Mouse (Mus musculus): ENCODE results near the gene Rapgef1. TPM values are rescaled to one million over a fixed set of nuclear protein-coding genes. Genes with fewer than 3 reads are reported as not detected.
"Not testable (repeated sequence)": the region's sequence is repeated elsewhere in the genome, so short reads cannot be mapped to it uniquely, and the experiment has no call there.

Rapgef1 gene
- polyA plus RNA-seq, 1 experiment from 2014 or later: 17.2 TPM

DNA sequence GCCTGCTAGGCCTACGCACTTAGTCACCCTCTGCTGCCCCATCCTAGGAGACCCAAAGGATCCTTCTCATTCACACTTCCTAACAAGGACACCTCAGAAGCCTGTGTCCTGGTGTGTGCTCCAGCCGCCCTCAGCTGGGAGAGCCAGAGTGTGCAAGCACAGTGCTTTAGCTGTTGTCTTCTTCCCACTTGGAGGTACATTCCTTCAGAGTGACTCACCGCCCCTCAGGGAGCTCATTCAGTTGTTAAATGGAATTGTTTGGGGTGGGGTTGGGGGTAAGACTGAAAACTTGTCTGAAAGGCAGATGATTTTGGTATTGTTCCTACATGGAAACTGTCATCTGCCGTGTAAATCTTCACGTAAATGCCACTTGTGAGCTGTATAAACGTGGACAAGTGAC, 72.0 kb downstream of the Rapgef1 start:
- no peak overlapping the region for H3K4me3 ChIP-seq
- no peaks in the 10 kb centered on the region for H3K9me3 ChIP-seq (replicated peaks)
- no peak for DNase-seq (ENCODE audit: low spot score)
- peaks cover 89% of the 10 kb centered on the region for H3K36me3 ChIP-seq
- WGBS: 87% methylated on average over 6 of the region's 6 CpGs
- no peaks in the 10 kb centered on the region for H3K27me3 ChIP-seq (ENCODE audit: low read depth, poor library complexity, severe bottlenecking)
- no peak overlapping the region for H3K27ac ChIP-seq
- no peaks in the 10 kb centered on the region for H3K4me1 ChIP-seq

DNA sequence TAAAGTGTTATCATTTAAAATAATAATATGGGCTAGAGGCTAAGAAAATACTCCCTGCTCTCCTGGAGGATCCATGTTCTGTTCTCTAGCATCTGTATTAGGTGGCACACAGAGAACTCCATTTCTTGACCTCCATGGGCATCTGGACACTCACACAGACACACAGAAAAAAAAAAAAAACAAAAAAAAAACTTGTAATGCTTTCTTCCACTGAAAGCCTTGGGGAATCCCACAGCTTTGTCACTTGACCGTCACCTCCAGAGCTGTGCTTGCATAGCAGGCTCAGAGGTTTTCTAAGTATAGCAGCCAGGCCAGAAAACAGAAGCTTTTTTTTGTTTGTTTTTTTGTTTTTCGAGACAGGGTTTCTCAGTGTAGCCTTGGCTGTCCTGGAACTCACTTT, 72.7 kb downstream of the Rapgef1 start:
- Histone ChIP-seq H3K4me3 (no peak overlapping the region), H3K9me3 (replicated peaks) (no peaks in the 10 kb centered on the region), H3K36me3 (peaks cover 88% of the 10 kb centered on the region), H3K27ac (no peak overlapping the region), H3K27me3 (ENCODE audit: low read depth, poor library complexity, severe bottlenecking) (no peaks in the 10 kb centered on the region), H3K4me1 (no peaks in the 10 kb centered on the region)
- no peak for DNase-seq (ENCODE audit: low spot score)
- 91% methylated on average over 2 of the region's 2 CpGs for WGBS

DNA sequence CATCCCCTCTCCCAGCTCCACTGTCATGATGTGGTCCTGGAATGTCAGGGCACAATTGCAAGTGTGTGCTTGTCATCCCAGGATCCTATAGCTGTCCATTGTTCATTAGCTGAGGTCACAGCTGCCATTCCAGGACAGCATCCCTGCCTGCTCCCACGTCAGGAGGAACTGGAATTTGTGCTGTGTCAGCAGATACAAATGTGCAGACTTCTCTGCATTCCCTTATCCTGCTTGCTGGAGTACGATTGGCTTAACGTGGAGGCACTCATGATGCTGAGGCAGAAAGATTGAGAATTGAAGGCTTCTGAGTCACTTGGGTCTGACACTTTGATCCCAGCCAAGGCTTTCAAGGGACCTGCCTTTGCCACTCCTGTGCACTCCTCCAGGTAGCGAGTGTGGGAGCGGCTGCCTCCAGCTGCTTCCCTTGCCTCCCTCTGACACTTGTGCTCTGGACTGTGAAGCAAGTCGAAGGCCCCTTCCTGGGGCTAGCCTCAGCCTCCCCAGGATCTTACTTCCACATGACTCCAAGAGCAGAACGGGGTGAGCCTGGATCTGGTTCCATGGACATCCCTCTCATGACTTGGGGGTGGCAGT, 76.8 kb downstream of the Rapgef1 start:
- Histone ChIP-seq H3K27me3 (ENCODE audit: low read depth, poor library complexity, severe bottlenecking) (no peaks in the 10 kb centered on the region), H3K27ac (no peak overlapping the region), H3K36me3 (peaks cover 90% of the 10 kb centered on the region), H3K4me3 (no peak overlapping the region), H3K4me1 (no peaks in the 10 kb centered on the region), H3K9me3 (replicated peaks) (no peaks in the 10 kb centered on the region)
- no peak for DNase-seq (ENCODE audit: low spot score)
- WGBS: 86% methylated on average over 7 of the region's 7 CpGs

DNA sequence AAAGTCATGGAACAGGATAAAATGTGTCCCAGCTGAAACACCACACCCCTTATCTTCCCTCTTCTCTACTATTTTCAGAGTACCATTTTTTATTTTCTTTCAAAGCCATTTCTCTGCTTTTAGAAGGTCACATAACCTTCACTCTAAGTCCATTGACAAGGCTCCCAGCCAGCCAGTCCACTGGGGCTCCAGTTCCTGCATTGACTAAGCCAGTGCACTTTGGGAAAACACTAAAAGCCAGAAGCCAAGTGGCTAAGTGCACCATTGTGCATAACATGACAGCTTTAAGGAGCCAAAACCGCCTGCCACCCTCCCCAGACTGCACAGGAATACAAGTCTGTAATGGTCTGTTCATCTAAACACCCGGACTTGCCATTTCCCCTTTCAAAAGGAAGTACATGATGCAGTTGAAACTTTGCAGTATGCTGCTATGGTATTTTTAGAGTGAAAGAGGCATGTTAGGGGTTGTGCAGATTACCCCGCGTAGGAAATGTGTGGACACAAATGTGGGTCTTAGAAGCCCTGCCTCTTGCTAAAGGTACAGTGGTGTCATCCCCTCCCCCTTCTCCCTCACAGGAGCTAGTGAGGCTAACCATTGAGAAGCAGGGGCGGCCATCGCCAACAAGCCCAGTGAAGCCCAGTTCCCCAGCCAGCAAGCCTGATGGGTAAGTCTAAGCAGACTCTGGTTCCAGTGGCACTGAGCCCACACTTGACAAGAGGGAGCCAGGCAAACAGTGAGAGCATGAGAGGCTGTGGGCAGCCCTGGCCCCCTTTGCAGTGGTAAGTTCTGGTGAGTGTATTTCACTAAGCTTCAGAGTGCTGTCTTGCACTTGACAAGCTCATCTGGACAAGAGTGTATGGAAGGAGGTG, 79.1 kb downstream of the Rapgef1 start:
- 95% methylated on average over 6 of the region's 6 CpGs for WGBS
- H3K36me3 ChIP-seq: peaks cover 90% of the 10 kb centered on the region
- DNase-seq (ENCODE audit: low spot score): no peak

DNA sequence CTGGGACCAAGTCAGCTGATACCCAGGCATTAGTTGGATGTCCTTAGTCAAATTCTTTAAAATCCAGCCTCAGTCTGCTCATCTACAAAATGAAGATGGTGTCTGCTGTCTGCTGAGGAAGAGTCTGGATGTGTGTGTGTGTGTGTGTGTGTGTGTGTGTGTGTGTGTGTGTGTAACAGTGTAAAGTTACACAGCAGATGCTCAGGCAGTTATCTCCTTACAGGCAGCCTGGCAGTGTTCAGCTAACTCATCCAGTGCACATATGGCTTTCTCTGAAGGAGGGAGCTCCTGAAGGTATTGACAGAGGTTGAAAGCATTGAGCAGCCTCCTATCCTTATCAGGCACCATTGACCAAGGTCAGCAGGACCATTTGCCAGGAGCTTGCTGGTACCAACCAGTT, 81.4 kb downstream of the Rapgef1 start:
- Histone ChIP-seq H3K4me1 (no peaks in the 10 kb centered on the region), H3K9me3 (replicated peaks) (no peaks in the 10 kb centered on the region), H3K27ac (no peak overlapping the region), H3K36me3 (peaks cover 96% of the 10 kb centered on the region), H3K4me3 (no peak overlapping the region), H3K27me3 (ENCODE audit: low read depth, poor library complexity, severe bottlenecking) (no peaks in the 10 kb centered on the region)
- DNase-seq (ENCODE audit: low spot score): no peak

More for the DNA sequence above, 79.1 kb downstream of the Rapgef1 start:
- Histone ChIP-seq H3K9me3 (replicated peaks) (no peaks in the 10 kb centered on the region), H3K4me1 (no peaks in the 10 kb centered on the region), H3K27me3 (ENCODE audit: low read depth, poor library complexity, severe bottlenecking) (no peaks in the 10 kb centered on the region), H3K4me3 (no peak overlapping the region), H3K27ac (no peak overlapping the region)

DNA sequence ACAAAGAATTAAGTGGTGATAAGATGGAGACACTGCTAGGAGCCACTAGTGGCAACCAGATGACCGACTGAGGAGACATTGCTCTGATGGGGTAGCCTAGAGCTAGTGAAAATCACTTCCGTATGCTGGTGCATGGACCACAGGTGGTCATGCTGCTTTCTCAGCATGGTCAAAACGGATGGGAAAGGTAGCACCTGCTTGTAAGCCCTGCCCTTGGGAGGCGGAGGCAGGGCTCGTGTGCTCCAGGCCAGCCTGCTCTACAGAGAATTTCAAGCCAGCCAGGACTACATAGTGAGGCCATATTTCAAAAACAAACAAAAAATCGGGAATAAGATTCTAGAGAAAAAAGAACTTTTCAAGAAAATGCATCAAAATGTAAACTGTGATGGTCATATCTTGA, 81.9 kb downstream of the Rapgef1 start:
- H3K4me3 ChIP-seq: no peak overlapping the region
- 86% methylated on average over 6 of the region's 6 CpGs for WGBS

DNA sequence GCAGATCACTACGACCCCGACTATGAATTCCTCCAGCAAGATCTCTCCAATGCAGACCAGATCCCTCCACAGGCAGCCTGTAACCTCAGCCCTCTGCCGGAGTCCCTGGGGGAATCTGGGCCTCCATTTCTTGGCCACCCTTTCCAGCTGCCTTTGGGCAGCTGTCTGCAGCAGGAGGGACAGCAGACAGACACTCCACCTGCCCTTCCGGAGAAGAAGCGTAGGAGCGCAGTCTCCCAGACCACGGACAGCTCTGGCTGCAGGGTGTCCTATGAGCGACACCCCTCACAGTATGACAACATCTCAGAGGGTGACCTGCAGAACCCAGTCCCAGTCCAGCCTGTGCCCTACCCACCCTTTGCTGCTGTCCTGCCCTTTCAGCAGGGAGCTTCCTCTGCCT, 82.7 kb downstream of the Rapgef1 start:
- 95% methylated on average over 8 of the region's 8 CpGs for WGBS

More for the DNA sequence above, 81.9 kb downstream of the Rapgef1 start:
- H3K27ac ChIP-seq: no peak overlapping the region
- no peaks in the 10 kb centered on the region for H3K9me3 ChIP-seq (replicated peaks)
- no peak for DNase-seq (ENCODE audit: low spot score)
- H3K36me3 ChIP-seq: peaks cover 96% of the 10 kb centered on the region
- no peaks in the 10 kb centered on the region for H3K27me3 ChIP-seq (ENCODE audit: low read depth, poor library complexity, severe bottlenecking)
- no peaks in the 10 kb centered on the region for H3K4me1 ChIP-seq

DNA sequence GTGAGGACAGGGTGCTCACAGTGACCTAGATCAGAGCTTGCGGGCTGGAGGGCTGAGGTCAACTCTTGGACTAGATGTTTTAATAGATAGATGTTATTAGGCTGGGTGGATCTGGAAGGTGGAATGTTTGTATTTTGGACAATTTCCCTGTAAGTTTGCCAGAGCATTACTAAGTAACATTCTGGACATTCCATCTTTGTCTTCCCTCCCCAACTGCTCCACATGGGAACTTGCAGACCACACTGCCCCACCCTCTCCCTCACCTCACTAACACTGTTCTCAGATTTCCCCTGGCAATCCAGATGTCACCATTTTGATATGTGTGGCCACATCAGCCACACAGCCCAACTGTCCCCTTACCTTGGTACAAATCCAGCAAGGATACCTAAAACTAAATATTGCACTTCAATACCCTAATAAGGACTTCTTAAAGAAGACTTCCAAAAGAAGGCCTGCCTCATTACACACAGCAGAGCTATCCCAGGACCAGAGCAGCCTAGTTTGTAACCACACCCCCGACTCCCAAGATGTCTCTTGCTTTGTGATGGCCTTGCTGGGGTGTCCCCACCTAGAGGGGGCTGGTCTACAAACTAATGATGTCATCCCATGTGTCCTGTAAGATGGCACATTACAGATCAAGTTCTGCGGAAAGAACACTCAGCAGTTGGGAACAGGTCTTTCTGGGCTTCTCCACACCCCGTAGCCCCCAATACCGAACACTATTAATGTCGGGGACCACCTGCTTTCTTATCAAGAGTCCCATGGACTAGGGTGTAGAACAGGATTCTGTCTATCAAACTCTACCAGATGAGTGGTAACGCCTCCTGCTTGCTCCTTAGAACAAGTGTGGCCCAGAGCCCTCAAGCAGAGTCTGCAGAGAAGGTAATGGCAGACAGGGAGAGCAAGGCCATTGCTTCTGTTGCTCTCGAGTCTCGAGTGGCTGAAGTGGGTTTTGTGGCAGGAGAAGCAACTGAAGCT, 83.9 kb downstream of the Rapgef1 start:
- no peaks in the 10 kb centered on the region for H3K4me1 ChIP-seq
- no peak overlapping the region for H3K4me3 ChIP-seq
- no peaks in the 10 kb centered on the region for H3K27me3 ChIP-seq (ENCODE audit: low read depth, poor library complexity, severe bottlenecking)
- peaks cover 100% of the 10 kb centered on the region for H3K36me3 ChIP-seq
- WGBS: 90% methylated on average over 9 of the region's 9 CpGs
- DNase-seq (ENCODE audit: low spot score): no peak
- H3K9me3 ChIP-seq (replicated peaks): no peaks in the 10 kb centered on the region
- no peak overlapping the region for H3K27ac ChIP-seq

More for the DNA sequence above, 82.7 kb downstream of the Rapgef1 start:
- H3K9me3 ChIP-seq (replicated peaks): no peaks in the 10 kb centered on the region
- no peaks in the 10 kb centered on the region for H3K27me3 ChIP-seq (ENCODE audit: low read depth, poor library complexity, severe bottlenecking)
- no peak overlapping the region for H3K27ac ChIP-seq
- no peaks in the 10 kb centered on the region for H3K4me1 ChIP-seq
- peaks cover 98% of the 10 kb centered on the region for H3K36me3 ChIP-seq
- DNase-seq (ENCODE audit: low spot score): no peak
- H3K4me3 ChIP-seq: no peak overlapping the region

DNA sequence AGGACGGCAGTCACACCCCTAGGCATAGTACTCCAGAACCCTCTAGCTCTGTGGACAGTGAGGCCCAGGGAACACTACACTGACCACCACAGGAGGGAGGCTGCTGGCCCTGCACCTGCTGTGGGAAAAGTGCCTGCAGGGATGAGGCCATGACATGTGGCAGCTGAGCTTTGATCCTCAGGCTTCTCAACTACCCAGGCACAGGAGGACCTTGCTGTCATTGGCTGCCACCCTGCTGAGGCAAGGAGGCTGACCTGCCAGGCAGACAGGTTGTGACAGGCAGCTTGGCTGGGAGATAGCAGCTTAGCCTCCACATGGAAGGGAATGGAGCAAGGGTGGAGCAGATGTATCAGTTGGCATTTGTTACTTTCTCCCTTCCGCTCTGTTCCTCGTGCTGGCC, 86.0 kb downstream of the Rapgef1 start:
- H3K27ac ChIP-seq: no peak overlapping the region; the same call in 1 of the 2 replicates
- WGBS: 80% methylated on average over 3 of the region's 3 CpGs
- H3K27me3 ChIP-seq (ENCODE audit: low read depth, poor library complexity, severe bottlenecking): no peaks in the 10 kb centered on the region
- no peaks in the 10 kb centered on the region for H3K9me3 ChIP-seq (replicated peaks)
- H3K36me3 ChIP-seq: peaks cover 95% of the 10 kb centered on the region
- no peaks in the 10 kb centered on the region for H3K4me1 ChIP-seq
- DNase-seq (ENCODE audit: low spot score): no peak
- no peak overlapping the region for H3K4me3 ChIP-seq

DNA sequence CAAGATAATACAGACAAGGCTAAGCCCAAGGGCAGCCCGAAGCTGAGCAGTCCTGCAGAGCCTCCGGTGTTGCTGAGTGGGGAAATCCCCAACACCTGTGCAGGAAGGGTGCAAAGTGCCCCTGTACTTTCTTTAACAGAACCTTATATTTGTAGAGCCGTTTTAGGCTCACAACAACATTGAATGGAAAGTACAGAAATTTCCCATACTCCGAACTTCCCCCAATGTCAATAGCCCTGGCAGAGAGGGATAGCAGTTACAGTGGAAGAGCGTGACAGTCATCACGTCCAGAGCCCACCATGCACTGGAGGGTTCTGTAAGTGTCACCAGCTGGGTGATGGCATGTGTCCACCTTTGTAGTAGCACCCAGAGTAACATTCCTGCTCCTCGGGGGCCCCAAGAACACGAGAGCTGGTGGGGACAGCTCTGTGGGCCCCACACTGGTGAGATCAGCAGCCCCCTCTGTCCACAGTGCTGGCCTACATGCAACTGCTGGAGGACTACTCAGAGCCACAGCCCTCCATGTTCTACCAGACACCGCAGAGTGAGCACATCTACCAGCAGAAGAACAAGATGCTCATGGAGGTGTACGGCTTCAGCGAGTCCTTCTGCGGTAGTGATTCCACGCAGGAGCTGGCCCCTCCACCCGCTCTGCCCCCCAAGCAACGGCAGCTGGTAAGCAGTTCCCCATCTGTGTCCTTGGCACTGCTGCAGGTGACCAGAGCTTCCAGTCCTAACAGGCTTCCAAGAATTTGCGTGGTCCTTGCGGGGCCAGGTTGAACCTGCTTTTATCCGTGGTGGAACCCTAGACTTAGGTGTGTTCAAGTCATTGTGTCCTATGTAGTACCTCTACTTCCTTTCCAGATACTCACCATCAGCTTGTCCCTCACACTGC, 87.5 kb downstream of the Rapgef1 start:
- 94% methylated on average over 18 of the region's 18 CpGs for WGBS
- Histone ChIP-seq H3K4me3 (no peak overlapping the region), H3K36me3 (peaks cover 92% of the 10 kb centered on the region), H3K27me3 (ENCODE audit: low read depth, poor library complexity, severe bottlenecking) (no peaks in the 10 kb centered on the region), H3K27ac (no peak overlapping the region), H3K9me3 (replicated peaks) (no peaks in the 10 kb centered on the region), H3K4me1 (no peaks in the 10 kb centered on the region)
- no peak for DNase-seq (ENCODE audit: low spot score)

DNA sequence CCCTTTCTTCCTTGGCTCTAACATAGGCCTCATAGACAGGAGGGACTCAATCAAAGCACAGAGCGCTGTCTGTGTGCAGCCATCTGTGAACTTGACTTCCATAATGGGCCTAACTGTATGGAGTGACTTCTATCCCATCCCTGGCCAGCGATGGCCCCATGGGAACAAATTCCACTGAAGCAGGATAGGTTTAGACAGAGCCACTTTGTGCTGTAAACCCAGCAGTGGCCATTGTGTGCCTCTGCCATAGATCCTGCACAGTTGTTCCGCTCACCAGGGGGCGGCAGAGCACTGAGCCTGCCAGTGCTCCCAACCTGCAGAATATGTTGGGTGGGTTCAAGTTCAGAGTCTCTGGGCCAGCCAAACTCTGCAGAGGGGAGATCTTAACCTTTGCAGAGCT, 88.2 kb downstream of the Rapgef1 start:
- Histone ChIP-seq H3K9me3 (replicated peaks) (no peaks in the 10 kb centered on the region), H3K4me3 (no peak overlapping the region), H3K4me1 (no peaks in the 10 kb centered on the region), H3K36me3 (peaks cover 92% of the 10 kb centered on the region), H3K27me3 (ENCODE audit: low read depth, poor library complexity, severe bottlenecking) (no peaks in the 10 kb centered on the region), H3K27ac (no peak overlapping the region)
- DNase-seq (ENCODE audit: low spot score): no peak
- WGBS: 88% methylated on average over 4 of the region's 4 CpGs

DNA sequence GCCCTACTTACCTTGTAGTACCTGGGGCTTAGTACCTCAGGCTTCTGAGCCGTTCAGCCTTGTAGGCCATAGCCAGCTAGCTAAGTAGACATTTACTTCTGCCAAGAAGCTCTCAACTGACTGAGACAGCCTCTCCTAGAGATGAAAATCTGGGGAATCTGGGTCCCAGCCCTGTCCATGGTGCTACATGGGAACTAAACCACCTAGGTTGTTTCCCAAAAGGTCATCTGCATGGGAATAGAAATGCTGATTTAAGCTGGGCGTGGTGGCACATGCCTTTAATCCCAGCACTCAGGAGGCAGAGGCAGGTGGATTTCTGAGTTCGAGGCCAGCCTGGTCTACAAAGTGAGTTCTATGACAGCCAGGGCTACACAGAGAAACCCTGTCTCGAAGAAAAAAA, 88.7 kb downstream of the Rapgef1 start:
- H3K27me3 ChIP-seq (ENCODE audit: low read depth, poor library complexity, severe bottlenecking); H3K9me3 ChIP-seq (replicated peaks); H3K4me3 ChIP-seq; DNase-seq (ENCODE audit: low spot score); H3K27ac ChIP-seq; H3K4me1 ChIP-seq: not testable (repeated sequence)
- WGBS: 94% methylated on average over 4 of the region's 4 CpGs
- H3K36me3 ChIP-seq: peaks cover 90% of the 10 kb centered on the region
